Mouse (Mus musculus) CH12F3 (cell line): ENCODE results near the gene Vti1b.
"Not testable (repeated sequence)": the region's sequence is repeated elsewhere in the genome, so short reads cannot be mapped to it uniquely, and the experiment has no call there.

Experiments used
- in situ Hi-C: fragments of 300-500 bp; cut with MboI; formaldehyde crosslinking; loops from 2 replicates; pipeline ENCODE4 v1.14.3; 2020; ENCODE audit warnings: low sequenced_read_pairs

Gene Vti1b

DNA sequence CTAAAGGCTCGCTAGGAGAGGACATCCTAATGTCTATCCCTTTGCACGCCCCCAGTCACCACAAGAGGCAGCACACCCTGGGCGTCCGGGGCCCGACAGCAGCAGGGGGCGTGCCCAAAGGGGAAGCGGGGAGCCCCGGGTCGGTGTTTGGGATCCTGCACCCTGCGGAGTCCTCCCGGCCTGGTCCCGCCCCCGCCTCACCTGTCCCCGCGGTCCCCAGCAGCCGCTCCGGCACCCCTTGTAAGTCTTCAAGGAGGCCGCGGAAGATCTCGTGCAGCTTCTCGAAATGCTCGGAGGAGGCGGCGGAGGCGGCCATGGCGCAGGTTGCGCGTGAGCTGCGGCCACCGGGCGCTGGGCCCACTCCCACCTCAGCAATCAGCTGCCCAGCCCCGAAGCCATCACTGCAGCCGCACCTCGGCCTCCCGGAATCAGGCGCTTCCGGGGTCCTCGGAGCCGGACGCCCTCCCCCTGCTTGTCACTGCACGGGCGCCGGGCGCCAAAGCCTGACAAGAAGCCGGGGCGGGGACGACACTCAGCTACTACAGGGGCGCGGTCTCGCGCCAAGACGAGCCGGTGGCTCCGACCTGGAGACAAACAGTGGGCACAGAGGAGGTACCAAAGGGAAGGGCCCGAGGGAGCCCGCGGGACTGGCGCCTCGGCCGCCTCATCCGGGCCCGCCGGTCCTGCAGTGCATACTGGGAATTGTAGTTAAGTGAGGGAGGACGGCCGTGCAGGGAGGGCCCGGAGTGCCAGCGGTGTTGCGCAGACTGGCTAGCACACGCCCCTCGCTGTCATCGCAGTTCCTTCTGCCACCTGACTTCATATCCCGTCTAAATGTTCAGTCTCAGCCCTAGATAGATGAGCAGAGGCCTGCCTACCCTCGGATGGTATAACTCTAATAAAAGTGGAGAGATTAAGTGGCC is at the start of gene Vti1b:
TSS of gene Vti1b (minus strand) at position 649 of the 923 bp plus-strand sequence.
- in situ Hi-C loops = no loop called here

DNA sequence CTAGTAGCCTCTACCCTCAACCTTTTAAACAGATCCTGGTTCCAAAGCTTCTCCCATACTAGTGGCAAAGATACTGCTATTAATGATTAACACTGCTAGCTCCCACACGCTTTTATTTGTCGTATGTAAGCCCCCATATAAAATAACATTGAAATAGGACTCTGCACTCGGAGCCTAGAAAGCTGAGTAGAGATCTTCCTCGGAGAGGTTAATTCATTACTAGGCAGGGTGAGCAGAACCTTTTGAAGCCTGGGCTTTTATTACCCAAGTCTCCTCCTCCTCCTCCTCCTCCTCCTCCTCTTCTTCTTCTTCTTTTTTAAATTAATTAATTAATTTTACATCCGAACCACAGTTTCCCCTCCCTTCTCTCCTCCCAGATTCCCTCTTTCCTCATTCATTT is 45.0 kb upstream of the Vti1b start:
- in situ Hi-C loops = no loop called here

DNA sequence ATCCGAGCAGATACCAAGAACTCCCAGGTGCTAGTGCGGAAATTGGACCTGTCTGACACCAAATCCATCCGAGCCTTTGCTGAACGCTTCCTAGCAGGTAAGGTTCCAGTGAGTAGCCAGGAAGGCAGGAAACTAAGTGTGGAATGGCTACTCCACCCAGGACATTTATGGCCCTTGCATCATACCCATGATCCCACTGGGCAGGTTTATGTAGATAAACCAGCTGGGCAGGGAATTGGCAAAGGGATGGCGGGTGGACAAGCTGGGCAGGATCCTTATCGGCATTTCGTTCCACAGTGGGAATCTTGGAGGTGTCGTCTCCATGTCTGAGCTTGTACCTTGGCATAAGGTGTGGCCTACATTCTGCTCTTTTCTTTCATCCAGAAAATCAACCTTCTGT is 39.0 kb upstream of the Vti1b start:
- in situ Hi-C loops = no loop called here

DNA sequence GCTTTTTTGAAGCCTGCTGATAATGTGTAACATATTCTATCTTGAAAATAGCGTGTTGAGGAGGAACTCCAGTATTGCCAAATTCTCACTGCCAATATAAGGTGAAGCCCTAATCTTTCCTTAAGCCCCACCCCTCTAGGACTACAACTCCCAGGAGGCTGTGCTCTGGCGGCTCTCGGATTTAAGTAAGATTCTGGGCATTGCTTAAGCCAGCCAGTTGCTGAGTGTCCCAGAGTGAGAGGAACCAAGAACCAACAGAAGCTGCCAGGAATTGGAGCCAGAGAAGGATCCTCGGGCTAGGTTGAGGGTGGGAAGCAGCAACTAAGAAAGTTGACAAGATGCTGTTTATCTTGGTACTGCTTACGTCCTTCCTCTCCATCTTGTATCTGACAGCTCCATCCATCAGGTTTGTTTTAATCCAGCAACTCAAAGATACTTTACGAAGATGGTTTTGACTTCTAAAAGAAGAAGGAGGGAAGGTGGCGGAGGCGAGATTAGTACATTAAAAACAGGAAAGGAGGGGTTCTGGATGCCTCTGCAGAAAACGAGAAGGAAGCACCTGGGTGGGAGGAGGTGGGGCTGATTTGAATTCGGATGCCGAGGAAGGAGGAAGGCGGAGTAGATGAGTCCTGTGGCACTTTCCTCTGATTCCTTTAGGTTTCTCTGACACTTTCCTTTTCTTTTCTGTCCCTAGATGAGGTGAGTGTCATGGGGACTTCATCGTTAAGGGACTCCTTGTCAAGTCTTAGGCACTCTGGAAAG is 36.4 kb upstream of the Vti1b start, which contains the start of gene Rdh12:
TSS of gene Rdh12 (plus strand) at position 212 of the 762 bp plus-strand sequence.
- in situ Hi-C loops = no loop called here

DNA sequence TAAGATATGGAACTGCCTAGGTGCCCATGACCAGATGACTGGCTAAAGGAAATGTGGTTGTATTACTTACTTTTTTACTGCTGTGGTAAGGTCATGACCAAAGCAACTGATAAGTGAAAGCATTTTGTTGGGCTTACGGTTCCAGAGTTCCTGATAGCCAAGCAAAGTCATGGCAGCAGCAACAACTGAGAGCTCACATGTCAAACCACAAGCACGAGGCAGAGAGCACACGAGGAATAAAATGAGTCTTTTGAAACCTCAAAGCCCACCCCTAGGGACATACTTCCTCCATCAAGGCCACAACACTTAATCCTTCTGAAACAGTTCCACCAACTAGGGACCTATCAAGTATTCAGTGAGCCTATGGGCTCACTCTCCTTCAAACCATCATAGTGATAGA is 29.4 kb upstream of the Vti1b start:
- in situ Hi-C loops = no loop called here

DNA sequence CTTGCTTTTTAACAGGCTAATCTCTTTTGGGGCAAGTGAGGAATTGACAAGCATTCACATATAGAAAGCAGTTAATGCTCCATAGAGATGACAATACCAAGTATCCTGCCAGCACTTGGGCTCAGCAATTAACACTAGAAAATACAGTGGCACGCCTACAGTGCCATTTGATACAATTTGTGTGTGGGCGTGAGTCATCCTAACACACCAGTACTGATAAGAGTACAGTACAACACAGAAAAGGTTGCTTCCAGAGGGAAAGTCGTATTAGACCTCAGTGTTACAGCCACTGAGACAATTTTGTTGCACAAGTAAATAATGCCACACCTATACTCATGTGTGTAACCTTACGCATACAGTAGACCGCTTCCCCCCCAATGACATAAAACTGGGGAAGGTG is 24.6 kb upstream of the Vti1b start:
- in situ Hi-C loops = no loop called here

DNA sequence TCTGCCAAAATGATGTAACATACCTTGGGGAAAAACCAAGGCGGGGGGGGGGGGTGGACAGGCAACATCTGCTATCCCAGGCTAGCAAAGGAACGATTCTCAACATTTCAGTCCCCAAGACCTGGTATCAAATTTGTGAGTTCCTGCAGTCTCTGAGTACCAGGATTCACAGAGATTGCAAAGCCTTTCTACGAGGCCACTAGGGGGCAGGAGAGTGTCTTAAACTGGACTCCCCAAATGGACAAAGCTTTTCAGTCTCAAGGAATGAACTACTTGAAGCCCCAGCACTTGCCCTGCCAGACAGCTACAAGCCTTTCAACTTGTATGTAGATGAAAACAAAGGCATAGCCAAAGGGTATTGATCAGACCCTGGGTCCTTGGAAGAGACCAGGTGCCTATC is 21.0 kb upstream of the Vti1b start:
- in situ Hi-C loops = no loop called here

DNA sequence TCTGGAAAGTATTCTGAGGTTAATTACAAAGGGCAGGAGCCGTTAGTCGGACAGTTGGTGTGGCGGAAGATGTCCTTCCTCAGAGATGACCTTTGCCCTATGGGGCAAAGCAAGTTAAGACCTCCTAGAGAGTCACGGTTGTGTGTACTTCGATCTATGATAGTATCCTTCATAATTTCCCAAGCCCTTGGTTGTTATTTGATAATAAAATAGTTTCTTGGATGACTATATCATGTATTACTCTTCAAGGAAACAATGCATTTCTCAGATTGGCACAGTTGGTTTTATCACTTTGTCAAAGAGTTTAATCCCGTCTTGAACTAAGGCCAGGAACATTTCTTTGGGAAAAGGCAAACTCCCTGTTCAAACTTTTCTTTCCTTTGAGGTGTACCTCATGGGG is 19.7 kb upstream of the Vti1b start, which contains the start of gene Rdh11:
TSS of gene Rdh11 (minus strand) at position 101 of the 400 bp plus-strand sequence.
- in situ Hi-C loops = no loop called here

DNA sequence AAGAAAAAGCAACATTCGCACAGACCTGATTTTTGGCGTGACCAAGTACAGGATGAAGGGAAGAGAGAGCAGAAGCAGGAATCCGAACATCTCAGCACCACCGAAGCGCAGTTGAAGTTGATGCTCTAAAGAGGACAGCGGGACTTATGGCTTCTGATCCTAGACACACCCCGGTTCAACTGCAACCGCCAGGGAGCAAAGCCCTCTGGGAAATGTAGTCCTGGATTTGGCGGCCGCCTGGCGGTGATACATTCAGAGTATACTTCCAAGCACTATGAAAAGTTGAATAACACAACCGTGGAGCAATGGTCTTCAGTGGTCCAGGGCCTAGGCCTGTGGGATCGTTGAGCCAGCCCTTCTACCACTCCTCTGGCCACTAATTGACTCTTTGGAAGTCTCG is 19.2 kb upstream of the Vti1b start:
- in situ Hi-C loops = no loop called here

DNA sequence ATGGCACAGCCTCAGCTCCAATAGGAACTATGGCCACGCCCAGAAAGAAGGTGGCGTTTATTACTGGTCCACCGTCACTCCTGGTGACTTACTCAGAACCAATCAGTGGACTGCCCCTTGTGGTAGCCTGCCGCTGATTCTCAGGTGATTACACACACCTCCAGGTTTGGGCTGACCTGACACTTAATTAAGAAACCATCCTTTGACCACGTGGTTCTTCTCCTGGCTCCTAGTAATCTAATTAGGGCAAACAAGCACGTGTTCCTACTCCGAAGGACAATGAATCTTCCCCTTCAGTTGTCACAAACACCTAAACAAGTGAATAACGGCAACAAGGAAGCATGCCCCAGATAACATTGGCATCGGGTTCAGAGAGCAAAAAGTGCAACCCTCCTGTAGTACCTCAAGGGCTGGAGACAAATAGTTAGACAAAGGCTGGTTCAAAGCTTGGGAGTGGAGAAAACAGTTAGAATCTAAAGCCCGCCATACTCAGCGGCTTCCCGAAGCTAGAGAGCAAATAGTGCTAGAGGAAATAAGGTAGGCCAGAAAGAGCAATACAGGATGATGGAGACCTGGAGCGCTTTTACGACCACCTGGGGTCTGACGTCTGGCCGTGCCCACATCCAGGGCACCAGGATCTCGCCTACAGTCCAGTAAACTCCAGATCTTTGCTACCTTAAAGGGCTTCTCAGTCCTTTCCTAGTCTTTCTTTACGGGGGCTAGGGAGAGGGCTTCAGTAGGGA is 18.6 kb upstream of the Vti1b start:
- in situ Hi-C loops = no loop called here

DNA sequence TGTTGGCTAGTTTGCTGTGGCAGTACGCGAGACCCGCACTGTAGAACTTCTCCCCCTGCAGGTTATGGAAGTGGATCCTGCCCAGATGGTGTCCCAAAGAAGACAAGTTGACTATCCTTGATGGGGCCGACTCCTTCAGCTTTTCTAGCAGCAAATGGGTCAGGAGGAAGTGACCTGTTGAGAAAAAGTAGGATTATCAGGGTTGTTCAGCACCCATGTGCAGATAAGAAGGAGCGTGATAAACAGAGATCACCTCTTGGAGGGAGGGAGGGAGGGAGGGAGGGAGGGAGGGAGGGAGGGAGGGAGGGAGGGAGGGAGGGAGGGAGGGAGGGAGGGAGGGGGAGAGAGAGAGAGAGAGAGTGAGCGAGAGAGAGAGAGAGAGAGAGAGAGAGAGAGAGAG is 12.7 kb upstream of the Vti1b start:
- in situ Hi-C loops = not testable (repeated sequence)

DNA sequence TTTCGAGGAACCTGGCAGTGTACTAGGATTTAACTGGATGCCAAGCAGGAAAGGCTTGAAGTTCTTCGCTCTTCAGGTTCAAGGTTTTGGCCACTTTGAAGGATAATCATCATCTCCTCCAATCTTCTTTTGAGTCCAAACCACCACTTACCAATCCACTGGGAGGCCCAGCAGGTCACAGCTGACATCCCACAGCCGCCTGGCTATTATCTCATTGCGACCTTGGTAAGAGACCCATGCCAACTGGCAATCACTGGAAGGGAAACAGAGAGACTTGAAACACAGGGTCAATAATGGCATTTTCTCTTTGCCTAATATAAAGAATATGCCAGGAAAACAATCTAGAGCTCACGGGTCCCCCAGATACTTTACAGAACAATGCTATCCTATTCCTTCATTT is 3.5 kb upstream of the Vti1b start:
- in situ Hi-C loops = no loop called here

DNA sequence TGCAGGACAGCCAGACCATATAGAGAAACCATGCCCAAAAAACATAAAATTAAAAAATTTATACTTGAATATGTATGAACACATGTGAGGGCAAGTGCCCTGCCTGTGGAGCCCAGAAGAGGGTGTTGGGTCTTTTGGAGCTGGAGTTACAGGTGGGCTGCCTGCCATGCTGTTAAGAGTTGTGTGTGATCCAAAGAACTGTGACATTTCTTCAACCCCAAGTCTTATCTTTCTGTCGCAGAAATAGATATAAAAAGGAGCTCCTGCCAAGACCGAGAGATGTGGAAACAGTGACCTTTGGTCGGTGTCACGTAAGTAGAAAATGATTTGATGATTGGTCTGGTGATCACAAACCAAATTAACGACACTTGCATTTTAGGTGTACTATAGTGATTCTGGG is 1.3 kb upstream of the Vti1b start:
- in situ Hi-C loops = no loop called here

DNA sequence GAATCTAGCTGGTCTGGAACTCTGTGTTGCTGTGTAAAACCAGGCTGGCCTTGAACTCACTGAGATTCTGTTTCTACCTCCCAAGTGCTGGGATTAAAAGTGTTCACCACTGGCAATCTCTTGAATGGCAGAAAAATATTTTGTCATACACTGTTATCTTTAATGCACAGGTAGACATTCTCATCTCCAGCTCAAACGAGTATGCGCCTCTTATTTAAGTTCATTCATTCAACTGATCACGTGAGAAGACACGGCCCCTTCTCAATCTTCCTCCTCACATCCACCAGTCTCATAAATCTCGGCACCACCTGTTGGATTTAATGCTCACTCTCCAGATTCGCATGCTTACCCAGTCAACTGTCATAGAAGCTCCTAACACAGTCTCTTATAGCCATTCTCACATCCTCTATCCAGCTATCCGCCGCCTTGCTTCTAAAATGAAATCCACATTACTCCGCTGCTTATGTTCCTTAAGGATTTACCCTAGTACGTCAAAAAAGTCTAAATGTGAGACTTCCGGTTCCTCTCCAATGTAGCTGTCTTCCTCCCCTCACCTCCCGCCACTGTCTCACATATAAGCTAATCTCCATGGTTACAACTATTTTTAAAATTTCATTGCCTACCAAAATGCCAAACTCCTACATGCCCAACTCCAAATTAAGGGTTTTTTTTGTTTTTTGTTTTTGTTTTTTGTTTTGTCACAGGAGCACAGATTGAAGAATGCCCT is 1.0 kb downstream of the Vti1b start:
- in situ Hi-C loops = no loop called here

DNA sequence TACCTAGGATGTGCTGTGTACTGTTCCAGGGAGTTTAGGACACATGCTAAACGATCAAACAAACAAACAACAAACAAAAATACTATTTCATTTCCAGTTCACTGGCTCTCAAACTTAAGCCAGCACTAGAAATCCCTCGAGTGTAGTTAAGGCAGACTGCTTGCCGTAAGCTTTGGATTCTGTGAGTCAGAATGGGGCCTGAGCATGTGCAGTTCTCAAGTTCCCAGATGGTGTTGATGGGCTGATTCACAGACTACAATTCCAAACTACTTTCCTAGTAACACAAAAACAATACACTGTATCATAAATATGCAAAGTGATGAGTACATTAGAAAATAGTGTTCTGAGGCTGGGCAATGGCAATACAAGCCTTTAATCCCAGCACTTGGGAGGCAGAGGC is 2.0 kb downstream of the Vti1b start:
- in situ Hi-C loops = no loop called here

DNA sequence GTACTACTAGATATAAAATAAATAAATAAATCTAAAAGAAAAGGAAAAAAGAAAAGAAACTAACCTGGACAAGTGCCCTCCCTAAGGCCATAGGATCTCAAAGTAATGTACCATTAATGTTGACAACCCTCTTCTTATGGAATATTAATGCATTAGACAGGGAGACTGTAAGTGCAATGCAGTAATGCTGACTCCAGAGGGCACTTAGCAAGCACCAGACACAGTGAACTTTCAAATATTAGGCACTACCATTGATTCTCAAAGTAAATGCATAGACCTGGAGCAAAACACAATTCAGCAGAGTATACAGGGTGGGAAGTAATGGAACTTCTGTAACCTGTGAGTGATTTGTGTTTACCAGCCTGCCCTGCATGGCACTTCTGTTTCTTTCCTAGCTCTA is 3.3 kb downstream of the Vti1b start:
- in situ Hi-C loops = no loop called here

DNA sequence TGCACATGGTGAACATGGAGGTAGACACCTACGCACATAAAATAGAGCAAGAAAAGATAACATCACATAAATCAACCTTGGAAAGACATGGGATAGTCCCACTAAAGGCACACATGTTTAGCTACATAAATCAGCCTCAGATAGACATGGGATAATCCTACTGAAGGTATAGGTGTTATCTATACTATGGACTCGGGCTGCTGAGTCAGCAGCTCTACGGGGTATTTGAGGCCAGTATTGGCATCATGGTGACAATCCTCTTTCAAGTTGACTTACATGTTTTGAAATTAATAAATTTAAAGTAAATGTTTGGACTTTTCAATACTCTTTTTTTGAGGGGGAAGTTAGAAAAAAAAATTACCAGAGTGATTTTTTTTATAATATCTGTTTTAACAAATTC is 9.6 kb downstream of the Vti1b start:
- in situ Hi-C loops = no loop called here

DNA sequence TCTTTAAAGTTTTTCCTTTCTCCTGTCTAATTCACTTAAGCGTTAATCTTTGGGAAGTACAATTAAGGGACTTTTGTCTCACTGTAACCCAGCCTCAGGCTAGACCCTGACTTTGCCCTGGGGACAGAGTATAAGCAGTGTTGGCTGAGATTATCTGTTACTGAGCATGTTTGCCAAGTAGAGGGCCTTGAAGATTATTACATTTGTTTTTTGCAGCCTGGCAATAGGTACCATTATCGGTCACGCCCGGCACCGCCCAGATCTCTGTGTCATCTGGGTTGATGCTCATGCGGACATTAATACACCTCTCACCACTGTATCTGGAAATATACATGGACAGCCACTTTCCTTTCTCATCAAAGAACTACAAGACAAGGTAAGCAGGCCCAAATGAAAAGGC is 22.8 kb downstream of the Vti1b start:
- in situ Hi-C loops = no loop called here

DNA sequence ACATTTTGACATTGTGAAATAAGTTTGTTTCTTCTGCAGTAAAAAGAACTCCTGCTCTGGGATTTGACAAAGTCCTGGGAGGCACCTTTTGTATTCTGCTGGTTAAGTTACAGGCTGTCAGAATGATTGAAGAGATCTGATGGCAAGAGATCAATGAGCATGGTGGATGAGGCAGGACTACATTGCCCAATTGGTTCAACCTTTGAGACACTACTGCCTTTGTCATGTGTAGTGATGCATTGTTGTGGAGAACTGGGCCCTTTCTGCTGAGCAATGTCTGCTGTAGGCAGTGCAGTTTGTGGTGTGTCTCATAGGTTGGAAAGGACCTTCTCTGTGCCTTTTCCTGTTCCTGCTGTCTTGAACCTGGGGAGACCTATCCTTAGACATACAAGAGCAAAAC is 31.1 kb downstream of the Vti1b start:
- in situ Hi-C loops = no loop called here

DNA sequence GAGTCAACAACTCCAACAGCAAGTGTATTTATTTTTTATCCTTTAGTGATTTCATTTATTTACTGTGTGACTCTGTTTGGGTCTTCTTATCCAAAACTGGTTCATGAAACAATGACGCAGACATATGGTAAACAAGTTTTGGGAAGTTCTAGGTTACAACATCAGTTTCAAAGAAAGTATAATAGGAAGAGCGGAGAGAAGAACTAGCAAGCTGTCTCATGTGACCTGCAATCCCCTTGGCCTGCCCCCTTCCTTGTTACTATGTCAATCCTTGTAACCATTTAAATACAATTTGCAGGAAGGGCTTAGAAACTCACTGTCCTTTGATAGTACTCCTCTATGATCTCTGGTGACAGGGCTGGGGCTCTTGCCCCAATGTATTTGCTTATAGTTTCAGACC is 31.7 kb downstream of the Vti1b start:
- in situ Hi-C loops = no loop called here

DNA sequence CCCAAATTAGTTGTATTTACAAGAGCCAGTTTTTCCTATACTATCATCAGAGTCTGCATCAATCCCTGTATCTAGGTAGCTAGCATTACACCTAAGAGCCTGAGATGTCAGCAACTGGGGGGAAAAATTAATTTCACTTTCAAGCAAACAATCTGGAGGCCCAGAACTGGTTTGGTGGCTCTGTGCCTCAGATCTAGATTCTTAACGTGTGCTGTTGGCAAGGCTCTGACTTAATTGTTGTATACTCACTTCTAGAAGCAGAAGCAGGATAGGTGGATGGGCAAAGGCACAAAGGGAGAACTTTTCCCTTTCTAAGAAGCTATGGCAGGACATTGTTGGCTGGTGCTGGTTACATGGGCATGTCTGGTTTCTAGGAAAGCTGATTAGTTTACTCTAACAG is 33.0 kb downstream of the Vti1b start:
- in situ Hi-C loops = no loop called here
